Mouse (Mus musculus) C2C12 (cell line): ENCODE measurements at regions not wholly inside any gene's neighbourhood (a gene's known extent, or its start where the extent isn't known, plus 50 kb on each side); places are given as distances from the start of the nearest gene placed in this dataset.

Source experiments
- H3K27me3 ChIP-seq: one replicate; pipeline ENCODE4 v1.6.1; 2011; ENCODE audit not compliant: control insufficient read depth, insufficient read depth, insufficient read length
- H3K36me3 ChIP-seq: one replicate; pipeline ENCODE4 v1.6.1; 2011; ENCODE audit not compliant: control insufficient read depth, insufficient read depth
- H3K4me3 ChIP-seq: one replicate; pipeline ENCODE4 v1.5.1; 2011; ENCODE audit warnings: mild to moderate bottlenecking, control low read depth; ENCODE audit not compliant: poor library complexity, insufficient read depth, severe bottlenecking
- H3K79me2 ChIP-seq: one replicate; pipeline ENCODE4 v1.6.1; 2011; ENCODE audit not compliant: control insufficient read depth, insufficient read depth
- H3K79me3 ChIP-seq: one replicate; pipeline ENCODE4 v1.6.1; 2011; ENCODE audit warnings: low read depth, control low read depth
- H3ac ChIP-seq: one replicate; pipeline ENCODE3; 2011; ENCODE audit warnings: low read depth; ENCODE audit not compliant: control insufficient read depth, insufficient read length
- CEBPB ChIP-seq: IDR thresholded peaks from one replicate; pipeline ENCODE4 v1.6.1; 2011; ENCODE audit warnings: low read depth, mild to moderate bottlenecking, control low read depth, moderate library complexity
- CTCF ChIP-seq: IDR thresholded peaks from one replicate; pipeline ENCODE4 v1.5.1; 2011; ENCODE audit not compliant: control insufficient read depth, insufficient read depth, insufficient read length
- FOSL1 ChIP-seq: IDR thresholded peaks from one replicate; pipeline ENCODE4 v1.8.0; 2011; ENCODE audit warnings: mild to moderate bottlenecking, low read length; ENCODE audit not compliant: poor library complexity, insufficient read depth, severe bottlenecking
- MAX ChIP-seq: IDR thresholded peaks from one replicate; pipeline ENCODE4 v1.6.1; 2011; ENCODE audit warnings: mild to moderate bottlenecking, control low read depth
- MYOD1 ChIP-seq: IDR thresholded peaks from one replicate; pipeline ENCODE4 v1.6.1; 2011; ENCODE audit warnings: low read depth; ENCODE audit not compliant: control insufficient read depth, insufficient read length
- MYOG ChIP-seq: IDR thresholded peaks from one replicate; pipeline ENCODE4 v1.6.1; 2011; ENCODE audit not compliant: control insufficient read depth, insufficient read length; ENCODE audit errors: extremely low read depth
- USF1 ChIP-seq: IDR thresholded peaks from one replicate; pipeline ENCODE4 v1.6.1; 2011; ENCODE audit warnings: low read depth, mild to moderate bottlenecking, control low read depth, moderate library complexity

GRCm38 (mm10) chr10:37637001-37637562, 498.4 kb upstream of the Marcks start:
- Histone ChIP-seq H3K36me3 (no peaks in the 10 kb centered on the region), H3K4me3 (no peak overlapping the region), H3ac (no peak overlapping the region), H3K79me2 (no peaks in the 10 kb centered on the region), H3K27me3 (no peaks in the 10 kb centered on the region), H3K79me3 (no peaks in the 10 kb centered on the region)
- TF ChIP-seq CTCF (no peak), MAX (no peak), FOSL1 (no peak)

GRCm38 (mm10) chr10:37636421-37636820, 497.7 kb upstream of the Marcks start:
- no peak overlapping the region for H3K4me3 ChIP-seq
- no peaks in the 10 kb centered on the region for H3K79me3 ChIP-seq
- H3K27me3 ChIP-seq, result no peaks in the 10 kb centered on the region
- no peaks in the 10 kb centered on the region for H3K79me2 ChIP-seq
- no peak overlapping the region for H3ac ChIP-seq
- no peaks in the 10 kb centered on the region for H3K36me3 ChIP-seq
- TF ChIP-seq MYOD1, result no peak
- no peak for TF ChIP-seq CTCF
- TF ChIP-seq FOSL1, result no peak

- H3ac ChIP-seq, result no peak overlapping the region
- TF ChIP-seq MAX, result no peak
- TF ChIP-seq MYOG, result no peak
- no peak for TF ChIP-seq CTCF
- TF ChIP-seq FOSL1, result no peak
- no peak for TF ChIP-seq USF1
- TF ChIP-seq CEBPB, result no peak
- no peak for TF ChIP-seq MYOD1
- H3K36me3 ChIP-seq, result no peaks in the 10 kb centered on the region
- H3K4me3 ChIP-seq, result no peak overlapping the region
- no peaks in the 10 kb centered on the region for H3K79me2 ChIP-seq
- H3K79me3 ChIP-seq, result no peaks in the 10 kb centered on the region
- no peaks in the 10 kb centered on the region for H3K27me3 ChIP-seq
Measured at GRCm38 (mm10) chr10:37630403-37630802, 491.7 kb upstream of the Marcks start.

GRCm38 (mm10) chr10:37627900-37628299, 489.2 kb upstream of the Marcks start:
- Histone ChIP-seq H3K27me3 (no peaks in the 10 kb centered on the region), H3K4me3 (no peak overlapping the region), H3ac (no peak overlapping the region), H3K36me3 (no peaks in the 10 kb centered on the region), H3K79me2 (no peaks in the 10 kb centered on the region), H3K79me3 (no peaks in the 10 kb centered on the region)
- no peak for TF ChIP-seq MYOG
- no peak for TF ChIP-seq CEBPB
- TF ChIP-seq CTCF, result no peak
- TF ChIP-seq MYOD1, result no peak

- H3K36me3 ChIP-seq, result no peaks in the 10 kb centered on the region
- H3ac ChIP-seq, result no peak overlapping the region
- H3K4me3 ChIP-seq, result no peak overlapping the region
- H3K79me2 ChIP-seq, result no peaks in the 10 kb centered on the region
- no peaks in the 10 kb centered on the region for H3K79me3 ChIP-seq
- TF ChIP-seq MYOG (no peak), MYOD1 (no peak), MAX (no peak), USF1 (no peak), CTCF (no peak), FOSL1 (no peak), CEBPB (no peak)
- no peaks in the 10 kb centered on the region for H3K27me3 ChIP-seq
Measured at GRCm38 (mm10) chr10:37626758-37627201, 488.1 kb upstream of the Marcks start.

- no peak for TF ChIP-seq MYOG
- TF ChIP-seq CTCF, result no peak
- TF ChIP-seq MAX, result no peak
- TF ChIP-seq CEBPB, result no peak
- no peak for TF ChIP-seq MYOD1
- no peak for TF ChIP-seq FOSL1
- H3K79me2 ChIP-seq, result no peaks in the 10 kb centered on the region
Measured at GRCm38 (mm10) chr10:37625972-37626757, 487.4 kb upstream of the Marcks start.

More at GRCm38 (mm10) chr10:37625972-37626757, 487.4 kb upstream of the Marcks start:
- H3K27me3 ChIP-seq, result no peaks in the 10 kb centered on the region
- H3ac ChIP-seq, result no peak overlapping the region
- no peaks in the 10 kb centered on the region for H3K79me3 ChIP-seq
- H3K36me3 ChIP-seq, result no peaks in the 10 kb centered on the region
- no peak overlapping the region for H3K4me3 ChIP-seq
